Mouse (Mus musculus) 416B (cell line): ENCODE measurements around the gene Dyrk4.
A peak's percentile ranks its signal among the peaks of the same experiment; 100 is the strongest.

Source experiments
- DNase-seq: peaks from one replicate; pipeline ENCODE4 v3.0.0; 2011; ENCODE audit warnings: low read depth

The Dyrk4 gene

GRCm38 (mm10) chr6:126921111-126921881, at the start of gene Dyrk4:
Gene Dyrk4 (minus strand): TSS chr6:126921839.
- no peak for DNase-seq

GRCm38 (mm10) chr6:126966241-126967026, 44.8 kb upstream of the Dyrk4 start:
- DNase-seq: peak; percentile 85

- no peak for DNase-seq
Measured at GRCm38 (mm10) chr6:126963426-126963825, 41.8 kb upstream of the Dyrk4 start.

DNA sequence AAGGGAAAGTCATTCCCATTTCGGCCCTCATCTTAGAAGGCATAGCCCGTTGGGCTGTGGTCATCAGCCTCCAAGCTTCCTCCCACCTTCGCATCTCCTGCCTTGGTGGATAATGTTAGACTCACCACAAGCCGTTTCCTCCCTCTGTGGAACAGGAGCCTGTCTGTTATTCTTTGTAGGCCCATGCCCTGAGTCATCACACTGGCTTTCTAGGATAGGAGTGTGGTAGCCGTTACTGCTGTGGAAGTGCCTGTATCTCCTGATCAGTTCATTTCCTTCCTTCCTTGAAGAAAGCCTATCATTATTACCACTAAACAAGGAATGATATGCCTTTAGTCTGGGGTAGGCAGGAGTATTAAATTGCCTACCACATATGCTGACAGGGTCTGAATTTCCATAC, 41.1 kb upstream of the Dyrk4 start:
- DNase-seq: peak; percentile 96

DNA sequence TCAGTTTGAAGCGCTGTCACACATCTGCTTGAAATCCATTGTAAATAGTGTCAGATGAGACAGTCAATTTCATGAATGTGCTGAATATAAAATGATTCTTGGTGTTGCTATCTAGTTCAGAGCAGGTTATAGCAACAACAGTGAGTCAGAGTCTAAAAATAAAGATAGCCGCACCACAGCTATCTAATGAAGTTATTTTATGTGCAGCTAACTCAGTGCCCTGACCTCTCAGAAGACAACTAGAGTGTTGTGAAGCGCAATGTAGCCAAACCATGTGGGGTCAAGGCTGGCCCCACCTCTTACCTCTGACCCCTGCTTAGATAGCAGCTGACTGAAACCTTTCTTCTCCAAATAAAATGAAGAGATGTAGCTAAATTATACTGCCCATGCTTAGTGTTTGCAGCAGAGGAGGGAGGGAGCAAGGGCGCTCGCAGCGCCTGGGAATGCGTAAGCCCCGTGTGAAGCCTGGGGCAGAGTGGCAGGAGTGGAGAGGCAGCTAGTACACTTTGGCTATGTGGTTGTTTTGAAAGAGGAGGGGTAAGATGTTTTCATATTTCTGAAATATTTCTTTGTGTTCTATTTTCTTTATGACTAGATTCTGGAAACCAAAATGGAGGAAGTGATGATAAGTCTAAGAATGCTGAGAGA, 39.9 kb upstream of the Dyrk4 start:
- DNase-seq: peak; percentile 72

DNA sequence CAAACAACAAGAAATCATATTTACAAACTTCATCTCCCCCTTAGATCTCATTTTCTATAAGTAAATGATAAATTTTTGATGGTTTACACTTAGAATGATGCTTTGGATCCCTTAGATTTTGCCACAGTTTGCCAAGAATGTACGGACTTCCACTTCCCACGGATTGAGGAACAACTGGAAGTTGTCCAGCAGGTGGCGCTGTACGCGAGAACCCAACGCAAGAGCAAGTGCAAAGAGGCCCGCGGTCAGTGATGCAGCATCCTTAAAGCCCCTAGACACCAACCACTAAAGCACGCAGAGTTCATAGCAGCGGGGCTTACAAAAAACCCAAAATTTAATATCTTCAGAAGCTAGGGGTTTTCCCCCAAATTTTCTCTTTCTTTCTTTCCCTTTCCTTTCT, 34.1 kb upstream of the Dyrk4 start:
- peak; percentile 86 for DNase-seq

DNA sequence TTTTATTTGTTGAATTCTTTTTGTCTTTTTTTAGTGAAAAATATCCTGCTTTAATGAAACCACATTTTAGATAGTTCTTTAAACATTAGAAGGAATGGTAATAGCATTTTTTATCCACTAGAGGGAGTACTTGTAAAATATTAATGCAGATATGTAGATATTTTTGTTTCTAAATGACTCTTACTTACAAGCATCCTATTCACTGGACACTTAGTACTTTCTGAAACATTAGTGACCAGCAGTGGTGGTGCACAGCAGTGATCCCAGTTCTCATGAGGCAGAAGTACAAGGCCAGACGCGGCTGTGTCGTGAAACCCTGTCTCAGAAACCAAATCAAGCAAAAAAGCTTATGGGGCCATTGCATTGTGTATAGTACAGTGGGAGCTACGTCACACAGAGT, 26.7 kb upstream of the Dyrk4 start:
- peak; percentile 54 for DNase-seq

DNA sequence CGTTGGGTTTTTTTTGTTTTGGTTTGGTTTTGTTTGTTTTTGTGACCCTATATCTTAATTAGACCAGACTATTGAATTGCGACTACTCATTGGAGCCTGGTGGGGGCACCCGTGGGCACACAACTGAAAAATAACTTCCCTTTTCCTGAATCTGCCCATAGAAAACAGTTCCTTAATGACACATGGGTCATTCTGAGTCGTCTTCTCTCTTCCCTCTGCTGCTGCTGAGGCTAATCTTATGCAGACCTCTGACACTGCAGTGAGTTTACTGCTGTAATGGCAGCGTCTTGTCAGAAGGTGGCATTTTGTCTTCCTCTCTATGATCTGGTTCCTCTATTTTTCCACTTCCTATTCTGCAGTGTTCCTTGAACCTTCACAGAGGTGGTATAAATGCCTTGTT, 18.8 kb upstream of the Dyrk4 start:
- peak; percentile 82 for DNase-seq

DNA sequence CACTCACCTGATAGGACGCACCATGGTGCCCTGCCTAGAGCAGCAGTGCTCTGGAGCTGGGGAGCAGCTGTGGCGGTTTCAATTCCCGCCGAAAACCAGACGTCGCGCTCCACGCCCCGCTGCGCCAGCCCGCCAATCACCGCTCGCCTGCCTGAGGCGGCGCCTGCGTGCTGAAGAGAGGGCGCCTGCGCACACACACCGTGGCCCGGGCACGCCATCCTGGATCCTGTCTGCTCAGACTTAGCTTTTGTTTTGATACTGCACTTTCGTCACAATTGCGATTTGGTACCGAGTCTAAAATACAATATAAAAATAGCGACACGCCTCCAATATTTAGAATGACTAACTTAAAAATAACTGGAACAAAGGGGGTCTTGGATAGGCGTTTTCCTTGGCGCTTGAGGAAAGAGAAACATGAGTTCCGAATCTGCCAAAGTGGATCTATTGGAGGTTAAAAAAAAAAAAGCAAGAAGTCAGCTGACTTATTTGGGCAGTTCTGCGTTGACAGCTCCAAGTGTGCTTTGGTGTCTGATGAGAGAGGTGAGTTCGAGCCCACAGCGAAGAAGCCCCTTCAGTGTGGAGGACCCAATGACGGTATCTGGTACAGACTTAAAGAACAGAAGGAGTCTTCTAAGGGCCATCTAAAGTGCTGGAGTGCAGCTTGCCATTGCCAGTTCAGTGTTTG, 18.0 kb upstream of the Dyrk4 start, which contains the start of the genes Rad51ap1 and D6Wsu163e:
Gene Rad51ap1, minus strand, starts transcription at position 101 of the 685 bp plus-strand sequence.
Gene D6Wsu163e, plus strand, starts transcription at position 476 of the 685 bp plus-strand sequence.
- DNase-seq: peak; percentile 98

DNA sequence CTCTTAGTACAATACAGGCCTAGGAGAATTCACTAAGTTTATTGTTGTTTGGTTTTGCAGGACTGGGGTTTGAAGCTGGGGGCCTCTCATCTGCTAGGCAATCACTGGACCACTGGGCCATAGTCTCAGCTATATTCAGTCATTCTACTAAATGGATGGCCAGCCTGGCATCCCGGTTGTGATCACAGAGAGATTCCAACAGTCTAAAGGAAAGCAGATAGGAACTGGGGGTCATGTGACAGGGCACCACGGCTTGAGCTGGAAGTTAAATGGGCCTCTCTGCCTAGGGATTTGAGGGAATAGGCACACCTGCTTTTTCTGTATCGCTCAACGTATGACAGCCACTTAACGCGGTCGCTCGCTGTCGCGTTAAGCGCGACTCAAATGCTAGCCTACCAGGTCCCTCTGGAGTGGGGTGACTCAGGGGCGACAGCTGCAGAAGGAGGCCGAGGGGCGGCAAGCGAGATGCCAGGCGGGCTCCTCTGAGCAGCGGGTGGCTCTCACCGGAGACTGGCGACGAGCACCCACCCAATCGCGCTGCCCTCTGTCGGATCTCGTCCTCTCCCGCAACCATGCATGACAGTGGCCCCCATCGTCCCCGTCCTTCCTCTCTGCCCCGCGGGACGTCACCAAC, 17.3 kb upstream of the Dyrk4 start:
- DNase-seq: no peak

DNA sequence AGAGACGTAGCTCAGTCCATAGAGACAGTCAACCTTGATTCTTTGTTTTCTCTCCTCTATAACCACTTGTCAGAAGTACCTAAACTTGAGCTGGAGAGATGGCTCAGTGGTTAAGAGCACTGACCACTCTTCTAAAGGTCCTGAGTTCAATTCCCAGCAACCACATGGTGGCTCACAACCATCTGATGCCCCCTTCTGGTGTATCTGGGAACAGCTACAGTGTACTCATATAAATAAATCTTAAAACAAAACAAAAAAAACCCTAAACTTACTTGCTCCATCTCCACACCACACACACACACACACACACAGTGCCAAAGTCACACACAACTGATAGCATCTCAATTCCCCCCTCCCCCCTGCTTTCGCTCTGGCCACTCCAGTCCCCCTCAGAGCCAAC, 16.4 kb upstream of the Dyrk4 start:
- DNase-seq: peak; percentile 38

DNA sequence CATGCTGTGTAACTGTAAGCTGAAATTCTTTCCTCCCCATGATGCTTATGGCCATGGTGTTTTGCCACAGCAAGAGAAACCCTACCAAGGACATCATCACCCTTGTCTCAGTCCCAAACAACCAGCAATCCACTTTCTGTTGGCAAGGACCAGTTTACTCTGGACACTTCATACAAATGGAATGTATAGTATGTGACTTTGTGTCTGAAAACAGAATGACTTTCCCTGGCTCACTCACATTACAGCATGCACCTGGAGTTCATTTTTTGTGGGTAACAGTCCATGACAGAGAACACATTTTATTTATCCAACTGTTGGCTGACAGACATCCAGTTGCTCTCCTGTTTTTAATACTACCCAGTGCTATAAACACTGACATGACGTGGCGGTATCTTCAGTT, 11.3 kb upstream of the Dyrk4 start:
- no peak for DNase-seq

DNA sequence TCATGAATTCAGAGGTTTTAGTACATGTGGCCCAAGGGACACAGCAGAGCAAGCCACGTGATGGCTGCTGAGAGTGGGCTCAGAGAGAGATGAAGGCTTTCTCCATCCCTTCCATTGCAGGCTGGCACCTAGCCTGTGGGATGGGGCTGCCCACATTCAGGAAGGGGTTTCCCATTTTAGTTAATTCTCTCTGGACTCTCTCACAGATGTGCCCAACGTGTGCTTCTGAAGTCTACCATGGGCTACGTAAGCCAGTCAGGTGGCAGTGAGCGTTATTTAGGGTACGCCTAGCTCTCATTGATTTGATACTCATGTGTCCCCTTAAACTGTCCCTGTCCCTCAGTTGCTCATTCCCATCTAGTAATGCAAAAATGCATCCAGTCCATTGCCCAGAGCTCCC, 6.7 kb downstream of the Dyrk4 start:
- no peak for DNase-seq

DNA sequence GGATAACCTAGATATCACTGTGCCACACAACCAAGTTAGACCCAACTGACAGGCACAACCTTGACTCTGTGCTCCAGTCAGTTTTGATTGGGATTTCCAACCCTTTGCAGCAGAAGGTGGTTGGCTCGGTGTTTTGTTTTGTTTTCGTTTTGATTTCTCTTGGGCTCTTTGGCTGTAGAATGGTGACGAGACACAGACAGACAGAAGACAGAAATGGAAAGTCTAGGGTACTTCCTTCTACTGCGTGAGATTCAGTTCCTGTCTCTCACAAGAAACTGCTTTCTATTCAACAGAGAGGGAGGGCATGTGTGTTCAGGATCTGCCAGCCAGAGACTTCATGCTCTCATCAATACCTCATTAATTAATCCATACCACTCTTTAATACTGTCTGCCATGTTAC, 10.9 kb downstream of the Dyrk4 start:
- no peak for DNase-seq

GRCm38 (mm10) chr6:126907876-126908275, 13.8 kb downstream of the Dyrk4 start:
- DNase-seq: no peak

DNA sequence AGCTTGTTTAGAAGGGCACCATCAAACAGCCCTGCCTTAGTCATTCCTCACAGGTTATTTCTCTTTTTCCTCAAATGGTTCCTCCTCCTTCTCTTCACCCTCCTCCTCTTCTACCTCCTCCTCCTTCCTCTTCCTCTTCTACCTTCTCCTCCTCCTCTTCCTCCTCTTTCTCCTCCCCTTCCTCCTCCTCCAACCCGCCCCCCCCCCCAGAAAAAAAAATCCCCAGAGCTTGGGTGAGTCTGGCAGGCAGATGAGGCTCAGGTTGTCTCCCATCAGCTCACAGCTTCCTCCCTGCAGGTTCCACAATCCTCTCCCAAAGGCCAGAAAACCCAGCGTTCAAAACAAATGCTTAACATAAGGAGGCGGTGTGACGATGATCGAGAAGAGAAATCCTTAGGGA, 14.3 kb downstream of the Dyrk4 start:
- DNase-seq: no peak

- peak; percentile 58 for DNase-seq
Measured at GRCm38 (mm10) chr6:126877118-126877517, 44.5 kb downstream of the Dyrk4 start.

GRCm38 (mm10) chr6:126852881-126853280, 68.8 kb downstream of the Dyrk4 start, which contains the start of gene Akap3:
Gene Akap3 (plus strand): TSS chr6:126853098.
- DNase-seq: peak; percentile 11

DNA sequence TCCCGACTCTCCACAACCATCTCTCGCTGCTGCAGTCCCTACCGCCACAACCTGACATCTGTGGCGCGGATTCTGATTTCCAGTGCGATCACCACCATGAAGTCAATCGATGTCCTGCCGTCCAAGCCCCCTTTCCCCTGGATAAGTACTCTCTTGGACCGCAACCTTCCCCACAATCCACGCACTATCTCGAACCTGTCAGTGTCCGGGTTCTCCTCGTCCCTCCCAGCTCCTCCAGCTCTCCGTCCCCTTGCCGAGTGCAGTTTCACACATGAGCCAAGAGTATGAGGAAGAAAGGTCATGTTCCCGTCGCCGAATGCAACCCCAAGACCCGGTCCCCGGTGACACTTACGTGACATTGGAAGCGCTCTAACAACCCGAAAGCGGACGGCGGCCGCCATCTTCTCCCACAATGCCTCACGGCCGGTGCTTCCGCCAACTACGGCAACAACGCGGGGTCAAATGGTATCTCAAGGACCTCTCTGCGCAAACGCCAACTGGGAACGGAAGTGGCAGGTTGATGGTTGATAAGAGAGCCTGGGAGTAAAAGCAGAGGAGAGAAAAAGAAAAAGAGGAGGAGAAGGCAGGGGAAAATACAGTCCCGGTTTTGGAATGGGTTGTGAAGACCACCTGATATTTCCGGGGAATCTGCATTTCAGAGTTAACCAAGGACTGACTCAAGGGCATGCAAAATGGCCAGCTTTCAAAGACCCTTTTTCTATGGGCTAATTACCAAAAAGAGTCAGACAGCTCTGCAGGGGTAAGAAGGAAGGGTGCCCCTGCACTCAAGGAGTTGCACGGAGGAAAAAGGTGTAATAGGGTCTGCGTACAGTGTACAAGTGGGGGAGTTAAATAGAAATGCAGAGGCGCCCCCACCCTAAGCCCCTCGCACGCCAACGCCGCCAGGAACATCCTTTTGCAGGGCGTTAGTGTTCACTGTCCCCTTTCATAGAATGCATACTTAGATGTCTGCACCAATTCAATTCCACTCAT, 72.6 kb downstream of the Dyrk4 start, which contains the start of gene Ndufa9:
Gene Ndufa9, minus strand, starts transcription at position 425 of the 993 bp plus-strand sequence.
- peak; percentile 94 for DNase-seq

DNA sequence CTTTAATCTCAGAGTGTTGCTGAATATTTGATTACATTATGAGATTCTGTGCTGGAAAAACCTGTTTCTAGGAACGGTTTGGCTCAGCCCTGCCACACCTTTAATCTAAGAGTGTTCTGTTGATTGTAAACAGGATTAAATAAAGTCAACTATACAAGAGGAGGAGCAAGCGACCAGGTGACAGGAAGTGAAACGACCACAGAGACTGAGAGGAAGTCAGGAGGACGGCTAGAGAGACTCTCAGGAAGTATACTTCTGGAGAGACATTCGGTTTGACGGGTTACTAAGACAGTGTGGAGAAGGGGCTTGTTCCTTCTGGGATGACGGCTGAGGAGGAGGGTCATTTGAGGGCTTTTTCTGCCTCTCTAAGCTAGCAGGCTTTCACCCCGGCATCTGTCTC, 85.0 kb downstream of the Dyrk4 start:
- DNase-seq: peak; percentile 31
